Mouse (Mus musculus): ENCODE measurements around the gene Cbx4.

- TF ChIP-seq CTCF (IDR thresholded peaks at IDR 0.05; ENCODE audit: low read depth) (peak; percentile 77), EP300 (IDR thresholded peaks at IDR 0.05; ENCODE audit: low read depth) (no peak)
Measured at GRCm38 (mm10) chr11:119091598-119091991, 5.6 kb upstream of the Cbx4 start.

All from heart, postnatal 0 days (tissue).